Mouse (Mus musculus) embryonic facial prominence, embryonic 10.5 days (tissue): ENCODE data around the gene Kifc1. TPM values are rescaled to one million over a fixed set of nuclear protein-coding genes. Genes with fewer than 3 reads are reported as not detected.

Experiments
- DNase-seq: peaks from one replicate; pipeline ENCODE4 v3.0.0-alpha.2; 2017; ENCODE audit warnings: low spot score
- H3K27ac ChIP-seq: fragments of 300-500 bp; sonication (generic); replicated peaks from 2 replicates; pipeline ENCODE4 v1.5.1; 2016; ENCODE audit warnings: mild to moderate bottlenecking
- H3K27me3 ChIP-seq: fragments of 300-500 bp; sonication (generic); replicated peaks from 2 replicates; pipeline ENCODE4 v1.6.1; 2016; ENCODE audit warnings: low read depth, mild to moderate bottlenecking; ENCODE audit not compliant: poor library complexity, severe bottlenecking
- H3K36me3 ChIP-seq: fragments of 300-500 bp; sonication (generic); replicated peaks from 2 replicates; pipeline ENCODE4 v1.6.1; 2016; ENCODE audit warnings: mild to moderate bottlenecking, moderate library complexity
- H3K4me1 ChIP-seq: fragments of 300-500 bp; sonication (generic); 2 replicates; pipeline ENCODE4 v1.6.1; 2016
- H3K4me3 ChIP-seq: fragments of 300-500 bp; sonication (generic); 2 replicates; pipeline ENCODE4 v1.5.1; 2016; ENCODE audit warnings: mild to moderate bottlenecking, moderate library complexity
- H3K9me3 ChIP-seq: fragments of 300-500 bp; sonication (generic); 2 replicates; pipeline ENCODE4 v1.6.1; 2016; ENCODE audit warnings: mild to moderate bottlenecking
- whole genome bisulfite sequencing: fragments of 180-500 bp; shearing (Covaris S2); methylation state at CpG from one replicate; pipeline ENCODE4 v1.1.7; 2016; 5-methylcytosine and 5-hydroxymethylcytosine counted together
- microRNA-seq: library from miRNA; unstranded; fragments of <30 nt; microRNA quantifications from one replicate; pipeline ENCODE4, GENCODE M21; 2017
- polyA plus RNA-seq: library from polyadenylated mRNA; unstranded; fragments of >200 nt; fragmentation: Nextera tagmentation; extraction: Ambion mirVana; gene quantifications from 2 replicates; pipeline ENCODE4 v1.2.1, GENCODE M21; 2016

Gene Kifc1
- polyA plus RNA-seq, 1 experiment from 2014 or later = 8.5 TPM

DNA sequence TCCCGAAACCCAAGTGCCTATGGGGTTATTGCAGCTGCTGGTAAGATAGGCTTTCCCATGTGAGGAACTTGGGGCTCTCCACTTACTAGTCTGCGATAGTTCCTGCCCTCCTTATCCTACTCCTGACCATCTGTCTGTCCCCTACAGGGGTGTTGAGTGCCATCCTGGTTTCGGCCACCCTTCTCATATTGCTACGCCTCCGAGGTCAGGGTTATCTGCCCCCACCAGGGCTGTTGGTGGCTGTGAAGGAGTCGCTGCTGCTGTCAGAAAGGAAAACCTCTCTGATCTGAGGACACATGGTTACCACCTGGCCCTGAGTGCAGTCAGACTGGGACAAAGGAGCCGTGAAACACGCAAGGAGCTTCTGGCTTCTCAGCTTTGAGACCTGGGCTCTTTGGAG, 42.3 kb downstream of the Kifc1 start:
- DNase-seq = no peak
- H3K4me3 ChIP-seq = no peak overlapping the region
- H3K27me3 ChIP-seq = no peaks in the 10 kb centered on the region
- H3K36me3 ChIP-seq = peaks cover 54% of the 10 kb centered on the region
- no peaks in the 10 kb centered on the region for H3K9me3 ChIP-seq
- H3K4me1 ChIP-seq = peaks cover 15% of the 10 kb centered on the region
- H3K27ac ChIP-seq = no peak overlapping the region
- WGBS = 82% methylated on average over 8 of the region's 8 CpGs

DNA sequence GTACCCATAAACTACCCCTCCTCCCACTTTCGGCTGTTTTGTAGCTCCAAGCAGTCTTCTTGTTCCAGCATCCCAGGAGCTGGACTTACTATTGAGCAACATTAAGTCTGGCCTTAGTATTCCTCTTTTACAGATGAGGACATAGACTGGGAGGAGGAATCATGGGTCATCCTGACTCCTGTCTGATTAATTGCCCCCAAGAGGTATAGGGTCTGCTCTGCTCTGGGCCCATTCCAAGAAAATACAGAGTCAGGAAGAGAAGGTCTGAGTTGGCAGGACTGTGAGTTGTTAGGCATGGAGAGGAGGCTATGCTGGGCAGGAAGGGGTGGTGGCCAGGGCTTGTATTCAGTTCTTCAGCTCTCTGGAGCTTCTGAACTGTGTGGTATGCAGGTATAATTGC, 46.3 kb downstream of the Kifc1 start:
- Histone ChIP-seq H3K27me3 (no peaks in the 10 kb centered on the region), H3K27ac (no peak overlapping the region), H3K36me3 (peaks cover 46% of the 10 kb centered on the region), H3K4me3 (peak overlapping the region; percentile 95), H3K4me1 (peaks cover 15% of the 10 kb centered on the region), H3K9me3 (no peaks in the 10 kb centered on the region)
- no peak for DNase-seq
- 83% methylated on average over 1 of the region's 1 CpGs for WGBS

DNA sequence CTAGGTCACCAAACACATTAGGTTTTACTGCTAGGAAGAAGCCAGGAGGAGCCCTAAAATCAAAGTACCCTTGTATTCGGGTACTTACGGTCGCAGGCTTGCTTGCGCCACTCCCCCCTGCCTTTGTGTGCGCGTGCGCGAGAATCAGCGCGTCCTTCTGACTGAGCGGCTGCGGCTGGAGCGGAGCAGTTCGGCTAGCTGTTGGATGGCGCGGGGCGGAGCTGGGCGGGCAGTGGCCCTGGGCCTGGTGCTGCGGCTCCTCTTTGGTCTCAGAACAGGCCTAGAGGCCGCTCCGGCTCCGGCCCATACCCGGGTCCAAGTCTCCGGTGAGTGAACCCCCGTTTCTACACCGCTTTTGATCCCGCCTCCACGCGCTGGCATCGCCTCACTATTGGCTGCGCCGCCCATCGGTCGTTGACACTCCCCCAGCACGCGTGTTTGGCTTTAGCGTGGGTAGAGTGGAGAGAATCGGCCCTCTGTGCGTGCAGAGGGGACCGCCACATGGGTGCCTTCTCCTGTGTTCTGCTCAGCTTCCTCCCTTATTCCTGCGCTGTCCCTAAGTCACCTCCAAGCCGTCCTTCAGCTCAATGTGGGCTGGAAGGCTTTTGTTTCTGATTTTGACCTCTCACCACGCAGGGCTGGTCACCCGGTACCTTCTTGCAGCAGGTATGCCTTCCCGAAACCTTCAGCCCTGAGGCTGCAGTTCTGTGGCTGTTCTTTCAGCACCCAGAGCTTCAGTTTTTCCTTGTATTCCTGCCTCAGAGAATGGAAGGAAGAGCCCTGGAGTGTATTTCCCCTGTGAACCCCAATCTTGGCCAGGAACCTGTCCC, 47.3 kb downstream of the Kifc1 start, which contains the start of gene Cd320:
Gene Cd320 (plus strand): TSS at position 126 of the 830 bp plus-strand sequence.
- H3K9me3 ChIP-seq = no peaks in the 10 kb centered on the region
- peaks cover 15% of the 10 kb centered on the region for H3K4me1 ChIP-seq
- under 1% methylated on average over 45 of the region's 45 CpGs for WGBS
- no peaks in the 10 kb centered on the region for H3K27me3 ChIP-seq
- H3K27ac ChIP-seq = peak within 1 kb of the TSS; percentile 95
- peak within 1 kb of the TSS; percentile 95 for H3K4me3 ChIP-seq
- DNase-seq = peak; percentile 93
- H3K36me3 ChIP-seq = peaks cover 46% of the 10 kb centered on the region

DNA sequence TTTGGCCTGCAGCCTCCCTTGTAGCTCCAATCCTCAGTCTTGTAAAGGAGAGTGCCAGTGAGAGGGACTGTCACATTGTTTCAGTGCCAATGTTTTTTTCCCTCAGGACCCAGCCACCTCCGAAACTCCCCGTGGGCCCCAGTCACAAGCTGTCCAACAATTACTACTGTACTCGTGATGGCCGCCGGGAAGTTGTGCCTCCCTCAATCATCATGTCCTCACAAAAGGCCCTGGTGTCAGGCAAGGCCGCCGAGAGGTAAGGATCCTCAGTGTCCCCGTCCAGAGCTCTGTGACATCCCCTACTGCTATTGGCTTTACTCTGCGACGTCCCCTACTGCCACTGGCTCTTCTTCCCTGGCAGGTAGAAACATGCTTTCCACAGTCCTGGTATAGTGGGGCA, 60.9 kb downstream of the Kifc1 start:
- no peak for DNase-seq
- 89% methylated on average over 10 of the region's 10 CpGs for WGBS
- no peak overlapping the region for H3K27ac ChIP-seq
- no peaks in the 10 kb centered on the region for H3K27me3 ChIP-seq
- H3K4me1 ChIP-seq = peaks cover 12% of the 10 kb centered on the region
- H3K4me3 ChIP-seq = no peak overlapping the region
- H3K9me3 ChIP-seq = no peaks in the 10 kb centered on the region
- peaks cover 77% of the 10 kb centered on the region for H3K36me3 ChIP-seq

DNA sequence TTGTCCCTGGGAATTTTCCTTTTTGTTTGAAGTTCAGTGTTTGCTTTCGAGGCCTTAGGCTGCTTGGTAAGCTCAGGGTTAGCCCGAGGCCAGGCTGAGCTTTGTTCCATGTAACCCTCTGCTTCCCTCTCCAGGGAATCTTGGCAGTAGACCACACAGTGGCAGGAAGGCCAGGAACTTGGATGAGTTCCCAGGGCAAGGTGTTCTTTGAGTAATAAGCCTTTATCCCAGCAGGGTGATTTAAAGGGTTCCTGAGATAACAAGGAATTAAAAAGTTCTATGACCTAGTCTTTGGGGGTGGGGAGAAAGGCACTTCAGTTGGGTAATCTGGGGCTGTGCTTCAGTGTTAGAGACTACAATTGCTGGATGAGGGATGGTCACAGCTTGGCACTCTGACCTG, 61.6 kb downstream of the Kifc1 start:
- 78% methylated on average over 2 of the region's 2 CpGs for WGBS
- Histone ChIP-seq H3K27ac (no peak overlapping the region), H3K36me3 (peaks cover 70% of the 10 kb centered on the region), H3K4me1 (peaks cover 12% of the 10 kb centered on the region), H3K4me3 (no peak overlapping the region), H3K27me3 (no peaks in the 10 kb centered on the region), H3K9me3 (no peaks in the 10 kb centered on the region)
- no peak for DNase-seq

DNA sequence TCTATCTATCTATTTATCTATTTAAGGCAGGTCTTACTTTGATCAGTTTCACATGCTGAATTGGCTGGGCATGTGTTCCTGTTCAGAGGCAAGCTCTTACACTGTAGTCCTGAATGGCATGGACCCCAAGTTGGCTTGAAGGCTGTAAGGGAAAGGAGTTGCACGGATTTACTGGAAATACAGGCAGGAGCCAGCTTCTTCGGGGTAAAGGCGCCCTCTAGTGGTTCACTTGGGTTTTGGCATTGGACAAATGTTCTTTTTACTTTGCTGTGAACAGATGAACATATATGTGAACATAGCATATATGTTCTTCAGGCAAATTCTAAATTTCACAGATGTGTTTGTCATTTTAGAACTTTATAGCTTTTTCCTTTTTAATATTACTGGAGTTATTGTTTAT, 63.6 kb downstream of the Kifc1 start:
- 1% methylated on average over 3 of the region's 3 CpGs for WGBS
- H3K27ac ChIP-seq = no peak overlapping the region
- H3K36me3 ChIP-seq = peaks cover 68% of the 10 kb centered on the region
- peak; percentile 81 for DNase-seq
- H3K27me3 ChIP-seq = no peaks in the 10 kb centered on the region
- no peaks in the 10 kb centered on the region for H3K9me3 ChIP-seq
- peaks cover 29% of the 10 kb centered on the region for H3K4me1 ChIP-seq
- H3K4me3 ChIP-seq = no peak overlapping the region

Small RNA genes within 50 kb of the gene (microRNA-seq; reads per million reads assigned to microRNA genes)
- gene Gm27740 = not detected

Other genes starting within 250 kb of the Kifc1 start
- gene Hnrnpm, start 203.8 kb downstream of the Kifc1 start, polyA plus RNA-seq = 567 and 569 TPM in 2 replicates
- gene March2, start 172.0 kb downstream of the Kifc1 start, polyA plus RNA-seq = 28.0 and 28.5 TPM in 2 replicates
- gene Rab11b, start 130.1 kb downstream of the Kifc1 start, polyA plus RNA-seq = 342 and 347 TPM in 2 replicates
- gene Angptl4, start 108.8 kb downstream of the Kifc1 start, polyA plus RNA-seq = 33.4 and 39.0 TPM in 2 replicates
- gene Kank3, start 80.1 kb downstream of the Kifc1 start, polyA plus RNA-seq = 25.4 and 29.5 TPM in 2 replicates
- 866 and 898 TPM in 2 replicates for gene Rps28, start 66.1 kb downstream of the Kifc1 start, polyA plus RNA-seq
- gene Ndufa7, start 66.1 kb downstream of the Kifc1 start, polyA plus RNA-seq = 469 and 477 TPM in 2 replicates
- gene Cd320, start 47.6 kb downstream of the Kifc1 start, polyA plus RNA-seq = 97.8 and 98.9 TPM in 2 replicates
- gene Gm7029, start 16.8 kb downstream of the Kifc1 start, polyA plus RNA-seq = not detected in 2 replicates
- 0.27 and 0.45 TPM in 2 replicates for gene Platr17, start 14.5 kb upstream of the Kifc1 start, polyA plus RNA-seq
- gene Daxx, start 18.8 kb upstream of the Kifc1 start, polyA plus RNA-seq = 80.0 and 84.9 TPM in 2 replicates
- 9.9 and 11.8 TPM in 2 replicates for gene Tapbp, start 25.2 kb upstream of the Kifc1 start, polyA plus RNA-seq
- 19.6 and 21.1 TPM in 2 replicates for gene Zbtb22, start 25.2 kb upstream of the Kifc1 start, polyA plus RNA-seq
- gene Rgl2, start 38.9 kb upstream of the Kifc1 start, polyA plus RNA-seq = 40.2 and 41.0 TPM in 2 replicates
- gene Pfdn6, start 49.7 kb upstream of the Kifc1 start, polyA plus RNA-seq = 233 and 235 TPM in 2 replicates
- gene Wdr46, start 50.0 kb upstream of the Kifc1 start, polyA plus RNA-seq = 62.1 and 66.0 TPM in 2 replicates
- gene B3galt4, start 60.8 kb upstream of the Kifc1 start, polyA plus RNA-seq = 3.6 and 4.5 TPM in 2 replicates
- 48.2 and 51.5 TPM in 2 replicates for gene Vps52, start 65.2 kb upstream of the Kifc1 start, polyA plus RNA-seq
- gene Rps18, start 65.3 kb upstream of the Kifc1 start, polyA plus RNA-seq = 1,569 and 1,593 TPM in 2 replicates
- 8.4 and 13.4 TPM in 2 replicates for gene H2-K1, start 109.7 kb upstream of the Kifc1 start, polyA plus RNA-seq
- 11.0 and 11.6 TPM in 2 replicates for gene Ring1, start 134.0 kb upstream of the Kifc1 start, polyA plus RNA-seq
- gene H2-Ke6, start 137.4 kb upstream of the Kifc1 start, polyA plus RNA-seq = 41.4 and 44.8 TPM in 2 replicates
- gene Slc39a7, start 141.0 kb upstream of the Kifc1 start, polyA plus RNA-seq = 167 and 177 TPM in 2 replicates
- gene Rxrb, start 141.2 kb upstream of the Kifc1 start, polyA plus RNA-seq = 44.7 and 47.9 TPM in 2 replicates
- gene Col11a2, start 148.8 kb upstream of the Kifc1 start, polyA plus RNA-seq = 1.0 and 1.2 TPM in 2 replicates
- 0.31 and 0.69 TPM in 2 replicates for gene H2-Oa, start 201.7 kb upstream of the Kifc1 start, polyA plus RNA-seq
- 4.2 and 4.8 TPM in 2 replicates for gene H2-DMa, start 228.9 kb upstream of the Kifc1 start, polyA plus RNA-seq
- gene Brd2, start 232.0 kb upstream of the Kifc1 start, polyA plus RNA-seq = 141 and 144 TPM in 2 replicates